Mouse (Mus musculus): Measurements from ENCODE around the gene Sulf2.

Gene Sulf2

GRCm38 (mm10) chr2:166115571-166116277 lies 39.7 kb downstream of the Sulf2 start:
- no peak for DNase-seq (ENCODE audit: low spot score)

DNA sequence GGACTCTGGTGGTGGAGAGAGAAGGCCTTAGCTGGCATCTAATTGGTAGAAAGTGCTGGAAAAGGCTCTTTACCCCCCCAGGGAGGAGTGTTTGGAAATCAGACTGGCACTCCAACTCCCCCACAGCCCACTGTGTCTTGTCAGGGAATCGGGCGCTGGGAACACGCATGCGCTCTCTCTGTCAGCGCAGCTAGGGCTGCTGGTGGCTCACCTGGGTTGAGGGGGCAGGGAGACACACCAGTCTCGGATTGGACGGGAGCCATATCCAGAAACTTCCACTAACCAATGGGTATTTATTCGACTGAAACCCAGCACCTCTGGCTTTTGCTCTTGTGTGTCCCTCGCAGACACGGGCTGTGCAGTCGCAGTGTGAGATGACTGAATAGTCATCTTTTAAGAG lies 42.5 kb downstream of the Sulf2 start:
- DNase-seq (ENCODE audit: low spot score), result no peak

GRCm38 (mm10) chr2:166111831-166112250 lies 43.6 kb downstream of the Sulf2 start:
- no peak for DNase-seq (ENCODE audit: low spot score)

DNA sequence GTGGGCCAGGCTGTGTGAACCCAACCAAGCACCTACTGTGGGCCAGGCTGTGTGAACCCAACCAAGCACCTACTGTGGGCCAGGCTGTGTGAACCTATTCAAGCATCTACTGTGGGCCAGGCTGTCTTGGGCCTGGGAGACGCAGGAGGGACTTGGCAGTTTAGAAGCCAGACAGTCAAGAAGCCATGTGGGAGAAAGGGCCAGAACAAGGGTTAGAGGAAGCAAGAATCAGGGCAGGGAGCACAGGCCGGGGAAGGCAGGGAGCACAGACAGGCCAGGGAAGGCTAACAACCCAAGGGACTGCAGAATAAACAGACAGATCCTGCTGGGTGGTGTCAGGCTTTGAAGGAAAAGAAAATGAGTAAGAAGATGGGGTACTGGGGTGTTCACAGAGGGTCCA lies 44.2 kb downstream of the Sulf2 start:
- DNase-seq (ENCODE audit: low spot score), result no peak

- DNase-seq (ENCODE audit: low spot score), result no peak
These were observed 44.7 kb downstream of the Sulf2 start for GRCm38 (mm10) chr2:166110764-166111163.

DNA sequence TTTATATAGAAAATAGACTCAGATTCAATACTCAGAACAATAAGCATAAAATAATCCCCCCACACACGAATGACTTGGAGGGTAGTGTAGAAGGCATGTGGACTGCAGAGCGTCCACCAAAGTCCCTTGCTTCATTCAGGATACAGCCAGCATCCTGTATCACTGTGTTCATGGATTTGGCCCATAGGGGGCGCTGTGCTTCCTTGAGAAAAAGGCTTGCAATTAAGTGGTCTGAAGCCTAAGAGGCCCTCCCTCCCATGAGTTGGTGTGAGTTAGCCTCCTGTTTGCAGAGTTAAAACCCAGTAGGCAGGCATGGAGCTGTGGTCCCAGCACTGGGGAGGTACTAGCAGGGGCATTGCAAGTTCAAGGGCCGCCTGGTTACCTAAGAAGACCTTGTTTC lies 47.1 kb downstream of the Sulf2 start:
- peak; percentile 96 for DNase-seq (ENCODE audit: low spot score)

- no peak for DNase-seq (ENCODE audit: low spot score)
These were observed 47.6 kb downstream of the Sulf2 start for GRCm38 (mm10) chr2:166107911-166108310.

DNA sequence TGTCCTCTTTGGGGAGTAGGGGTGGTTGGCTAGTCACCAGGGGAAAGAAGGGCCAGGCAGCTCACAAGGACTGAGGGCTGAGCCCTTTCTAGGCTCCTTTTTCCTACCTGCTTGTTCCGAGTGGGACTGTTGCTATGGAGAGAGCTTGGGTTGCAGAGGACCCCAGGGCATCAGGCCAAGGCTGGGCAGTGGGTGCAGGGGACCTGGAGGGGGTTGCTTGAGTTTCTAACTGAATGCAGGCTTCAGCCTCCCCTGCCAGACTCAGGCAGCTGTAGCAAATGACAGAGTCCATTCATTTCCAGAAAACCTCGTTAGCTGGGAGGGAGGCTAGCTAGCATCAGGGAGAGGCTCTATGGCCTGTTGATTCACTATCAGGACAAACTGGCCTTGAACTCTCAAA lies 48.8 kb downstream of the Sulf2 start:
- DNase-seq (ENCODE audit: low spot score), result no peak

DNA sequence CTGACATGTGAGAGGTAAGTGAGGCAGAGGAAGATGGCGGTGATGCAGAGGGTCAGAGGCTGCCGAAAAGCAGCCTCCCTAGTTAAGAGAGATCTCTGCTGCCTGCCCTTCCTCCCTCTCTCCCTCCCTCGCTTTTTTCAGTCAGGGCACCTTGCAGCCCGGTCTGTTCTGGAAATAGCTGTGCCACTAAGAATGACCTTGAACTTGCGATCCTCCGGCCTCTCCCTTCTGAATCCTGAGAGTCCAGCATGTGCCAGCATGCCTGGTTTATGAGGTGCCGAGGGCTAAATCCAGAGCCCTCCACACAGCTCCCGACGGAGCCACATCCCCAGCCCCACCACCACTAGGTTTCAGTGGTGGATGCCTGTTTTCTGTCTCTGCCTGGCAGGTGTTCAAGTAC lies 49.6 kb downstream of the Sulf2 start:
- no peak for DNase-seq (ENCODE audit: low spot score)

DNA sequence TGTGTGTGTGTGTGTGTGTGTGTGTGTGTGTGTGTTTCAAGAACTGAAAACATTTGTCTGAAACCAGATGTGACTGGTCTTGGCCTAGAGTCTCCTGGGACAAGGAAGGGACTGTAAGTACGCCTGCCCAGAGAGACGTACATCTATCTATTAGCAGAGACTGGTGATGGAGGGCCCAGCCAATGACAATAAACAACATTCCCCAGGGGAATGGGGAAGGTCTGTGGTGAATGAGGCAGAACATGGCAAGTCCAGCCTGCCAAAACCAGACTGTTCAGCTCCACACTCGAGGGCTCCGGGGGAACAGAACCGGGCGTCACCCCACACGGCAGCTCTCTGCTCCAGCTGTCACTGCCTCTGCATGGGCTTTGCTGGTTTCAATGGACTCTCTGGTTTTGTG lies 52.6 kb downstream of the Sulf2 start:
- DNase-seq (ENCODE audit: low spot score), result peak; percentile 35

- DNase-seq (ENCODE audit: low spot score), result no peak
These were observed 54.9 kb downstream of the Sulf2 start for GRCm38 (mm10) chr2:166100309-166101262.

DNA sequence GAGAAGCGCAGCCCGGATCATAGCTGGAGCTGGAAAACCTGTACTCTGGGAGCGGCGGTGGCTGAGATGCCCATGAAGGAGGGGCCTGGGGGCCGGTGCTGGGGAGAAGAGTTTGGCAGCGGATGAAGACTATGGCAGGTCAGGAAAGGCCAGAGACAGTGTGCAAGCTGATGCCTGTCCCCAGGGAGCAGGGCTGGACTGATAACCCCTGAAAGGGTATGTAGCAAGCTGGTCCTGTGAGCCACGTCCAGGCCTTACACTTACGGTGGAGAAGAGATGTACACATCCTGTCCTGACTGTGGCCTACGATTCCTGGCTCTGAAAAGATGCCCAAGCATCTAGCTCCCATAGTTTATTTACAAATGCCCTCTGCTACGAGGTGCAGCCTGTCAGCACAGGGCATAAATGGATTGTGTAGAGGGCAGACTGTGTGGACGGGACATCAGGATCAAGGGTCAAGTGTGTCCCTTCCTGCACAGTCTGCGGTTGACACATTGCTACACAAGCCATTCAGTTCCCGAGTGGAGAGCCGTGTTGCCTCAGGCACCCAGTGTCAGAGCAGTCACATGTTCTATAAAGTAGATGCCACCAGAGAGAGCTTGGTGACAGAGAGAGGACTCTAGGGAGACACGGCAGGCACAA lies 57.0 kb downstream of the Sulf2 start:
- no peak for DNase-seq (ENCODE audit: low spot score)

DNA sequence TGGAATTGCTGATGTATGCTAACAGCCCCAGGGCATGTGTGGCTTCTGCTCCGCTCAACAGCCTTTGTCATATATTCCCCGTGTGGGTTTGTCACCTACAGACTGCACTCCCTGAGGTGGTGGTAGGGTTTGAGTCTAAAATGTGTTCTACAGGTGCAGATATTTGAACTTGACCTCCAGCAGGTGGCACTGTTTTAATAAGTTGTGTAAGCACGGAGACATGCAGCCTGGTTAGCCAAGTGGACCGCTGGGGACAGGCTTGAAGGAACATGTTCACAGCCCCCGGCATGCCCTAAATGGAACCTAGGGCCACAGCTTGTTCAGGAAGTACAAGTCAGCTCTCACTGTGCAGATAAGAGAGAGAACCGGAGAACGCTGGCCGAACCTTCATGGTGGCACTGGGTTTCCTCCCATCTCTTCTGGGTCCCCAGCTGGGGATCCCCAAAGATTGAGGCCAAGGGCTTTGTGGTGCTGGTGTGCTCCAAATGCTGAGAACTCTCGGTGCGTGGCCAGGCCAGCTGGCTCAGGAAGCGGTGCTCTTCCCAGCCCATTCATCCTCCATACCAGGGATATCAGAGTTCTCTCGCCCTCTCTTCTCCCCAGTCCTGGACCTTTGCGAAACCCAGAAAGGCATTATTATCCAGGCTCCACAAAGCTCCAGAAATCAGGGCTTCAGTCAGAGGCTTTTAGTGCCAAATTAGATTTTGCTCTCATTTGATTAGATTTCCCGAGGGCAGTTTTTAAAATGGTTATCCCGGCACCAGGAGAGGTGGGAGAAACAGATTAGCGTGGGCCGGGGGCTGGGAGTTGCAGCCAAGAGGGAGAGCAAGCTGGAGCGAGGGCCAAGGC lies 57.8 kb downstream of the Sulf2 start:
- DNase-seq (ENCODE audit: low spot score), result peak; percentile 63

- DNase-seq (ENCODE audit: low spot score), result no peak
These were observed 58.6 kb downstream of the Sulf2 start for GRCm38 (mm10) chr2:166096834-166097233.

GRCm38 (mm10) chr2:166096300-166096699 lies 59.2 kb downstream of the Sulf2 start:
- DNase-seq (ENCODE audit: low spot score), result no peak

- no peak for DNase-seq (ENCODE audit: low spot score)
These were observed 63.1 kb downstream of the Sulf2 start for GRCm38 (mm10) chr2:166092412-166092811.

- no peak for DNase-seq (ENCODE audit: low spot score)
These were observed 63.9 kb downstream of the Sulf2 start for GRCm38 (mm10) chr2:166091599-166091998.

- peak; percentile 60 for DNase-seq (ENCODE audit: low spot score)
These were observed 65.3 kb downstream of the Sulf2 start for GRCm38 (mm10) chr2:166090131-166090581.

GRCm38 (mm10) chr2:166088991-166089390 lies 66.5 kb downstream of the Sulf2 start:
- no peak for DNase-seq (ENCODE audit: low spot score)

DNA sequence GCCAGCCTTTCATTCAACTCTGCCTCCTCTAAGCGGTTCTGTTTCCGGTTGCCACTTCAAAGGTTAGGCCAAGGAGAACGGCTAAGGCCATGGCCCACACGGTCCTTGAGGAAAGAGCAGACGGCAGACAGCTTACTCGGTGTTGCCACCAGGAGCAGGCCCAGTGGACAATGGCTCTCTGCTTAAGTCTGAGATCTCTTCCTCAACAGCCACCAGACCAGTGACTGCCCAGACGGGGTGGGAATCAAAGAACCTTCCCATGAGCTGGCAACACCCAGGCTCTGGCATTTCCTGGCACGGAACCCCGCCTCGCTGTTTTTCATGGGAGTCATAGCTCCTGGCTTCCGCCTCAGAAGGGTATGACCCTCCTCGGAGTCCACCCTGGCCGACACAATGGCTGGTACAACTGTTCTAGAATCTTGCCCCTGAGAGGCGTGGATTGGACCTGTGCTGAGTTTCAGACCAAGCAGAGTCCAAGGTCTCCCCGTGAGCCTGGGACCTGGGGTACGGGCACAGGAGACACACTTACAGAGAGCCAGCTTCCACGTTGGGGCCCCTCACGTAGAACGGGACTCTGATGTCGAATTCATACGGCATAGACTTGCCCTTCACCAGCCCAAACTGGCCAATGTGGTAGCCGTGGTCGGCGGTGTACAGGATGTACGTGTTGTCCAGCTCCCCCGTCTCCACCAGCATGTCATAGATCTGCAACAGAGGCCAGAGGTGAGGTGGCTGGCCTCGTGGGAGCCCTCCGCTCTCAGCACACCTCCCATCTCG lies 68.8 kb downstream of the Sulf2 start:
- no peak for DNase-seq (ENCODE audit: low spot score)

DNA sequence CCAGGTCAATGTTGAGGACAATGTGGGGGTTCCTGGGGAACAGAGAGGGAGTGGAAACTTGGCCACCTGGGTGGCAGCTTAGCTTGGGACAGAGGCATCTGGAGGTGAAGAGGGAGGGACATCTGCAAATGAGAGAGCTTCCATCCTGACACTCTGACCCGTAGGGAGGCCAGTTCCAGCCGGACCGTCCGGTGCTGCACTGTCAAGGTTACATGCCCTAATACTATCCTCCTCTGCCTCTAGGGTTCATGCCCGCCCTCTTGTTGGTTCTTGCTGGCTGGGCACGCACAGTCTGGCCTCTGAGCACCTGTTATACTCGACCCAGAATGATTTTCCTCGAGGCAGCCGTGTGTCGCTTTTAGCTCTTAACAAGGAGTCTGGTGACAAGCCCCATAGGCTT lies 69.7 kb downstream of the Sulf2 start:
- no peak for DNase-seq (ENCODE audit: low spot score)

Data from retina, embryonic 14.5 days (tissue).